Mouse (Mus musculus) heart, postnatal 14 days (tissue): ENCODE data around the gene Higd1c. TPM values are rescaled to one million over a fixed set of nuclear protein-coding genes. Genes with fewer than 3 reads are reported as not detected.
A peak's percentile ranks its signal among the peaks of the same experiment; 100 is the strongest.
"Not testable (repeated sequence)": the region's sequence is repeated elsewhere in the genome, so short reads cannot be mapped to it uniquely, and the experiment has no call there.

Experiments used
- DNase-seq, 2 experiments: peaks; one replicate each; pipeline ENCODE4 v3.0.0; 2021 to 2022
- intact Hi-C: fragments of 180-260 bp; cut with DNase I; formaldehyde crosslinking; loops from one replicate; pipeline ENCODE4 v1.15.1; 2025
- total RNA-seq, 2 experiments: library from RNA; stranded (reverse); gene quantifications; 2 replicates each; pipeline ENCODE4 v1.2.3; 2021

Gene Higd1c
- total RNA-seq, 2 experiments from 2014 or later, result not detected

DNA sequence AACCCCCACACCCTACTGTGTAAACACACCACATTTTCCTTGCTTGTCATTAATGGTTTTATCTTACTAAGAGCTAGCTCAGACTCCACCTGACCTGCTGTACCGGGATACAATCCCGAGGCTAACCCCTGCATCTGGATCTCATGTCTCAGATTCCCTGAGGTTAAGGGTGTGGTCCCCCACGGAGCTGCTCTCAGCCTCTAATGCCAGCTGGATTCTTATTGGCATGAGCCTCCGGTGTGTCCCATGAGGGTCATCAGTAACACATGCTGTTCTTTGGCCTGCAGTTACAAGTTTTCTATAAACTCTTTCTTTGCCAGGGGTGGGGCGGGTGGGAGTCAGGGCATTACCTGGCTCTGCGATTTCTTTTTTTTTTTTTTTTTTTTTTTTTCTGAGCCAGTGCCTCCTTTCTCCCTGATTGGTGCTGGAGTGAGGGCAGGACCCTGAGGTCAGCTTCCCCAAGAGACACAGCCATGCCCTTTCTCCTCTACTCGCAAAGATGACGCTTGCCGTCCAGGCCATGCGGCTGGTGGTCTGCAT is 11.6 kb upstream of the Higd1c start, which contains the start of the genes Methig1 and Mettl7a2:
TSS of gene Methig1 (plus strand) at position 439 of the 540 bp plus-strand sequence.
TSS of gene Mettl7a2 (plus strand) at position 490 of the 540 bp plus-strand sequence.
- intact Hi-C loops, result no loop called here
- no peak for DNase-seq

DNA sequence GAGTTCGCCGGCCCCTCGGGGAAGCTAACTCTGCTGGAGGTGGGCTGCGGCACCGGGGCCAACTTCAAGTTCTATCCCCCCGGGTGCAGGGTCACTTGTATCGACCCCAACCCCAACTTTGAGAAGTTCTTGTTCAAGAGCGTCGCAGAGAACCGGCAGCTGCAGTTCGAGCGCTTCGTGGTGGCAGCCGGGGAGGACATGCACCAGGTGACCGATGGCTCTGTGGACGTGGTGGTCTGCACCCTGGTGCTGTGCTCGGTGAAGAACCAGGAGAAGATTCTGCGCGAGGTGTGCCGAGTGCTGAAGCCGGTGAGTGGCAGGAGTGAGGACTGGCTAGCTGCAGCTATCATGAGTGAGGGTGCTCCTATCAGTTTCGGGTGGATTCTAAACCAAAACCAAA is 10.9 kb upstream of the Higd1c start:
- DNase-seq, intact Hi-C loops: not testable (repeated sequence)

DNA sequence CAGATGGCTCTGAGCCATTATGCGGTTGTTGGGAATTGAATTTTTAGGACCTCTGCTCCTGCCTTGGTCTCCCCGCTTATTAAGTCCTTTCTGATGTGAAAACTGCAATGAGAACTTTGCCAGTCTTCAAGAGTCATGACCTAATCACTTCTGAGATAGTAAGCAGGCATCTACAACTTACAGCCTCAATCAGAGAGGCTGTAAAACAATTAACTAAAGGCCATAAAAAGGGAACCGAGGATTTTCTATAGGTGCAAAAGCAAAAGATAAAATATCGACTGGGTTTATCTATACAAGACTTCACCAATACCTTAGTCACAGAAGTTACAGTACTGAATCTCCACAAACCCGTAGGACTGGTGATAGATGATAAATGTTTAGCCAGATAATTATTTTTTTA is 8.5 kb upstream of the Higd1c start:
- intact Hi-C loops, result no loop called here
- no peak for DNase-seq

DNA sequence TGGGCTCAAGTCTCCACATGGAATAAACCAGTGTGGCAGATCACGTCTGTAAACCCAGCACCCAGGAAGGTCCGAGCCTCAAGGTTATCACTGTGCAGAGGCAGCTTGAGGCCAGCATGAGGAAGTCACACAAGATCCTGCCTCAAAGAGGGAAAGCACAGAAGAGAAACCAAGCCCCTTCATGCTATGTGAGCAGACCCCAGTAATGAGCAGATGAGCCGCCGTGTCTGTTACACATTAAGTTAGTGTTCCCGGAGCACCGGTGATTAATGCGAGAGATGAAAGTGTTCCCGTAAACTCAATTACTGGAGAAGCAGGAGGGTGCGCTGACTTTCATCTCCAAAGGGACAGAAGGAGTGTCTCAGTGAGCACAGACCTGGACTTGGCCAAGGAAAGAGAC is 1.6 kb downstream of the Higd1c start:
- intact Hi-C loops, result loop anchor here (5.0 kb wide), 1 partner anchor 34 kb away; the partner anchor contains the start of gene Mettl7a3
- not testable (repeated sequence) for DNase-seq

DNA sequence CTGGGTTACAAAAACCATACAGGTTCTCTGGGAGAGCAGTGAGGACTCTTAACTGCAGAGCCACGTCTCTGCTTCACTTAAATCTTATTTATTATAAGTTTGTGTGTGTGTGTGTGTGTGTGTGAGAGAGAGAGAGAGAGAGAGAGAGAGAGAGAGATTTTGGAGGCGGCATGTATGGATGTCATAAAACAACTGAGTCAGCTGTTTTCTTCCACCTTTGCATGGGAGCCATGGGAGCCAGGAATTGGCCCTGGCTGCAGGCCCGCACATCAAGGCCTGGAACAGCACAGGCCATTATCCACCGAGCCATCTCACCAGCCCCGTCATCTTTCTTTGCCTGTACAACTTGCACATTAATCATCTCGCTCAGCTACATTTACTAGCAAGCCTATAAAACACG is 2.8 kb downstream of the Higd1c start:
- no peak for DNase-seq
- intact Hi-C loops, result loop anchor here (5.0 kb wide), 1 partner anchor 35 kb away; the partner anchor contains the start of gene Mettl7a3

DNA sequence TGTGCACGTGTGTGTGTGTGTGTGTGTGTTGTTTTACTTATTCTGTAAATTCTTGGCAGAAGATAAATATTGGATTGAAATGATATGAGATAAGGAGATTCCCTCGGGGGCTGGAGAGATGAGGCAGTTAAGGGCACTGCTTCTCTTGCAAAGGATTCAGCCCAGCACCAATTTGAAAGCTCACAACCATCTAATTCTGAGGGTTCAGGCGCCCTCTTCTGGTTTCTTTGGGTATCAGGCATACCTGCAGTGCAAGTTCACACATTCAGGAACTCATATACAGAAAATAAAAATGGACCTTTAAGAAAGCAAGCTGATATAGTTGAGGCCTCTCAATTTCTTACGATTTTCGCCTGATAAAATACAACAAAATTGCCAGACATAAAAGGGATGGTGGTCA is 10.7 kb downstream of the Higd1c start:
- peak; percentile 51 to 74 for DNase-seq

DNA sequence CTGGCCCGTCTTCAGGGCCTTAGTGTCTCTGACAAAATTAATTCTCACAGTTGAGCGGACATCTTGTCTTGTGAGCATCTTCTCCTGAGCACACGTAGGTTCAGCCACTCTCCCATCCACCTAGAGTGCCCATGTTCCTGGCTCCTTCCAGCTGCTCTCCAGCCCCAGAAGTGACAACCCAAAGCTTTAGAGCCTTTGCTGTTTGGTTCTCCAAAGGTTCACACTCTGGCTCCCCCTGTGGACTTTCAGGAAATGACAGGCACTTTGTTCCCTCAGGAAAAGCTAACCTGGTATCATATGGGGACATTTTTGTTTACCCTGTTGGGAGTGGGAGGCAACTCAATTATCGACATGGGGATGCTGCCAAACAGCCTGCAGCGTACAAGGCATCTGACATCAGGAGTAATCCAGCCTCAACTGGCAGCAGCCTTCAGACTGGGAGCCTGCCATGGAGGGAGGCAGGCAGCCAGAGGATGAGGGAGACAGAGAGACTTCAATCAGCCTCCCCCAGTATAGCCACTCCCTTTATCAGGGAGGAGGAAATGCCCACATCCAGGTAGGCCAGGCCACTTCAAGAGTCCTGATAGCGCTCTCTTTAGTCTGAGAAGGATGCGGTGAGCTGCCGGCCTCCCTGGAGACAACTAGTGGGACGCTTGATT is 13.6 kb downstream of the Higd1c start:
- not testable (repeated sequence) for DNase-seq
- intact Hi-C loops, result loop anchor here (5.0 kb wide), 2 partner anchors 116 to 356 kb away; no protein-coding TSS in a partner anchor

More for the DNA sequence above, 10.7 kb downstream of the Higd1c start:
- intact Hi-C loops, result loop anchor here (5.0 kb wide), 2 partner anchors 113 to 353 kb away; no protein-coding TSS in a partner anchor

DNA sequence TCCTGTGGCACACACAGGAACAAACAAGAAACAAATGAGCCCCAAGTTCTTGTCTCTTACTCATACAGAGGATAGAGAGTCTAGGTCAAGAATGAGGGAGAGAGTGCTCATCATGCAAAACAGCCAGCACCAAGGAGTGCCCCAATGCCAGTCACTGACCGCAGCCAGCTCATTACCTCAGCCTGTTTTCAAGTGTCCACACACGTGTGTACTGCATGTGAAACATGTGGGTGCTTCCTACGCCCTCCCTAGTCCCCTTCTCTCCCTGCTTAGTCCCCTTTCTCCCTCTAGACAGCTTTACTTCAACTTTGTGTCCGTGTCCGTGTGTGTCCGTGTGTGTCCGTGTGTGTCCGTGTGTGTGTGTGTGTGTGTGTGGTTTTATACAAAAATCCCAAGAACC is 15.3 kb downstream of the Higd1c start:
- DNase-seq, result no peak
- intact Hi-C loops, result loop anchor here (1.0 to 5.0 kb wide), 3 partner anchors 78 to 357 kb away; no protein-coding TSS in a partner anchor

DNA sequence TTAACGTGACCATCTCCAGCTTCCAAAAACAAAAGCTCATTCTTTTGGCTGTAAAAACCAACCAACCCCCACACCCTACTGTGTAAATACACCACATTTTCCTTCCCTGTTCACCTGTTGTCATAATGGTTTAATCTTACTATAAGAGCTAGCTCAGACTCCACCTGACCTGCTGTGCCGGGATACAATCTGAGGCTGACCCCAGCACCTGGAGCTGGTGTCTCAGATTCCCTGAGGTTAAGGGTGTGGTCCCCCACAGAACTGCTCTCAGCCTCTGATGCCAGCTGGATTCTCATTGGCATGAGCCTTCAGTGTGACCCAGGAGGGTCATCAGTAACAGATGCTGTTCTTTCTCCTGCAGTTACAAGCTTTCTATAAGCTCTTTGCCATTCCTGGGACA is 15.8 kb downstream of the Higd1c start:
- DNase-seq, result no peak
- intact Hi-C loops, result loop anchor here (1.0 kb wide), 1 partner anchor 77 kb away; no protein-coding TSS in a partner anchor

DNA sequence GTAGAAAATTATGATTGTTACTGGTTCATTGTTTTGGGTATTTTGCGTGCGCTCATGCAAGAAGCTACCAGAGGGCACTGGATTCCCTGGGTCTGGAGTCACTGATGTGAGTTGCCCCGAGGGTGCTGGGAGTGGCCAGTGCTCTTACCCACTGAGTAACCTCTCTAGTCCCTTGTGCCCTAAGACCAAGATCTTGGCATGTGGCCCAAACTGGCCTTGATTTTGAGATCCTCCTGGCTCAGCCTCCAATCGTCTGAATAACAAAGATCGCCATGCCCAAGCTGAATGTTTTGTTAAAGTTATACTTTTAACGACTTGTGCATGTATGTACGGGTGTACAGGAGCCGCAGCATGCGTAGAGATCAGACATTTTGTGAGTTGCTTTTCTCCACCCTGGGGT is 21.4 kb downstream of the Higd1c start:
- no peak for DNase-seq
- intact Hi-C loops, result no loop called here

DNA sequence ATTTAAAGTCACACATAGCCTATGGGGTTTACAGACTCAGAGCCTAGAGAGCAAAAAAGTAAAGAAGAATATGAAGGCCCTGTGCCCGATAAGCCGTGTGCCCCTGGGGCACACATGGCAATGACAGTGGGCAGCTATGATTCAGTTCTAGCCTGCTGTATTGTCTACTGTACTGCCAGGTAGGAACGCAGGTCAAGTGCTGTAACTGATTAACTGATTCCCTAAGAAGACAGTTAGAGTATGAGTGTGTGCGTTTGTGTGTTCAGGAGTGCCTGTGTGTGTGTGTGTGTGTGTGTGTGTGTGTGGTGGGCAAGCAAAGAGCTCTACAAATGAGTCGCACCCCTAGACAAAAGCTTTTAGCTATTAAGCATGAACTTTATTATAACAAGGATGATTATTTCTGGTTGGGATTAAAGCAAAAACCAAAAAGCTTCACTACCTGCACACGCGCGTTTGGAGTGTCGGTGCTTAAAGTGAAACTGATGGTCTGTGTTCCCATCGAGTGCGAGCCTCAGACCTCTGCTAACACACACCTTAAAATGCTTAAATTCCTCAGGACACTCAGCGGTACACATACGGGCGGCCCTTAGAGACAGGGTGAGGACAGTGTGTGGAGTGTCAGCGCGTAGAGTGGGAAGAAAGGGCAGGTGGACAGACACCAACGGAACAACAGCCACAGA is 23.3 kb downstream of the Higd1c start:
- intact Hi-C loops, result no loop called here
- no peak for DNase-seq

DNA sequence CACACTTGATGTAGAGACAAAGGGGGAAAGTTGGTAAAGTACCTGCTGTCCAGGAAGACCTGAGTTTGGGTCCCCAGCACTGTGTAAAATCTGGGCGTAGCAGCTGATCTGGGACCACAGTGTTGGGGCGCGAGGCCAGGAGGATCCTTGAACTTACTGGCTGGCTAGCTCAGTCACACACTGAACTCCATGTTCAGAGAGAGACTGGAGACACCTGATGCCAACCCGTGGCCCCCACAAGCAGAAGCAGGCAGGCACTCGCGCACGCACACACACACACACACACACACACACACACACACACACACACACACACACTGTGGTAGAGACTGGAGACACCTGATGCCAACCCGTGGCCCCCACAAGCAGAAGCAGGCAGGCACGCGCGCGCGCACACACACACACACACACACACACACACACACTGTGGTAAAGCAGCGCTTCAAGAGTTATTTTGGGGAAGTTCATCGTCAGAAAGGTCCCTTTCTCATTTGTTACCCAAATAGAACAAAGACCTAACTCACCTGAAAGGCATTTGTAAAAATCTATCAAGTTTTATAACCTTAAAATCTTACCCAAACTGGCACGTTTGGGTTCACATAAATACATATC is 24.0 kb downstream of the Higd1c start:
- no peak for DNase-seq
- intact Hi-C loops, result no loop called here

DNA sequence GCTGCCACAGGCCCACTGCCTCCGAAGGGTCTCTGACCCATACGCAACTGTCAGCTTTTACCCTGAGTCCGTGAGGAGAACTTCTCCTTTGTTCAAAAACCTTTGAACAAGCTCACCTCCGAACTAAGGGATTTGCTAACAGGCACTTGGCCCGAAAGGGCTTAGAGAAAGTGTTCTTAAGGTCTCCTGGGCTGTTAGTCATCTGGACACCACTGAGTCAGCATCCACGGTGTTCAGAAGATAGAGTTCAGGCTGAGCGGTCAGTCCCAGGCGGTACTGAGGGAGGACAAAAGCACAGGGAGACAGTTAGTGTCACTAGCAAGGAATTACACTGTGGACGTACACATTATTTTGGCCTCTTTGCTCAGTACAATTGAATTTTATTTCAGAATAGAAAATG is 24.5 kb downstream of the Higd1c start:
- intact Hi-C loops, result no loop called here
- DNase-seq, result no peak

DNA sequence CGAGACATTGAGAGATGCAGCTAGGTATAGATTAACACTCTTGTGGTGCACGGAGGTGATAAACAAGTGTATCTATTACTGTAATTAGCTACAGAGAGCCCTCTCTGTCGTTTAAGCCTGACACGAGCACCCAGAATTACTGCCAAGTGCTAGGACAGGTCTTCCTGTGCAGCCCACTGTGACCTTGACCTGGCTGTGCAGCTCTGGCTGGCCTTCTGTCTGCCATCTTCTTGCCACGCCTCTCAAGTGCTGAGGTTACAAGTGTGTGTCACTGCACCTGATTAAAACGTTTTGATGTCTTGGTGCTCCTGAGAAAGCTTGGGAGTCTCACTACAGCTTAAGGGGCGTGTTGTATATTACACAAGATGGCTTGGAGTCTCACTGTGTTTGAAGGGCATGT is 26.7 kb downstream of the Higd1c start:
- intact Hi-C loops, result no loop called here
- no peak for DNase-seq

DNA sequence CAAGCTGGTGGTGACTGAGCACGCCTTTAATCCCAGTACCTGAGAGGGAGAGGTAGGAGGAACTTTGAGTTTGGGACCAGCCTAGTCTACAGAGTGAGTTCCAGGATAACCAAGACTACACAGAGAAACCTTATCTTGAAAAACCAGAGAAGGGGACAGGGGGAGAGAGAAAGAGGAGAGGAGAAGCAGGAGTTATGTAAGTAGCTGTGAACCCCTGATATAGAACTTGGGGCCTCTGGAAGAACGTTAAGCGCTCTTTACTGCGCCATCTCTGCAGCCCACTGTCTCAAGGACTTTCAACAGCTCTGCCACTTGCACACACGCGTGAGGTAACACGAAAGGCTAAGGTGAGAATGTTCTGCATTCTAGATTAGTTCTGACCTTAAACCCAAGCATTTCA is 27.3 kb downstream of the Higd1c start:
- intact Hi-C loops, result no loop called here
- no peak for DNase-seq

DNA sequence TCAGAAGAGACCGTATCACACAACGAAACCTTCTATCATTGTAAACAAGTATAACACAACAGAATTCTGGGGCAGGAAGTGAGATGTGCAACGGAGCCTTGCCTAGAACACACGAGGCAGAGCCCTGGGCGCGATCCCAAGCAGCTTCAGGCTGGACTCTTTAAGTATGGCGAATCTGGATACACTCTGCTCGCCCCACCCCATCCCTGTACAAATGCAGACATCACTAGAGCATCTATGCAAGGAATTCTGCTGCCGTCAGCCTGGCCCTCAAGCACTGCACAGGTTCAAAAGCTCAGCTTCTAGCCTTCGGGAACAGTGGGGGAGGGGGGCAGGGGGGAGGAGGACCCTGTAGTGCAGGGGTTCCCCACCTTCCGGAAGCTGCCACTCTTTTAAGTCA is 28.7 kb downstream of the Higd1c start:
- intact Hi-C loops, result no loop called here
- DNase-seq, result no peak

DNA sequence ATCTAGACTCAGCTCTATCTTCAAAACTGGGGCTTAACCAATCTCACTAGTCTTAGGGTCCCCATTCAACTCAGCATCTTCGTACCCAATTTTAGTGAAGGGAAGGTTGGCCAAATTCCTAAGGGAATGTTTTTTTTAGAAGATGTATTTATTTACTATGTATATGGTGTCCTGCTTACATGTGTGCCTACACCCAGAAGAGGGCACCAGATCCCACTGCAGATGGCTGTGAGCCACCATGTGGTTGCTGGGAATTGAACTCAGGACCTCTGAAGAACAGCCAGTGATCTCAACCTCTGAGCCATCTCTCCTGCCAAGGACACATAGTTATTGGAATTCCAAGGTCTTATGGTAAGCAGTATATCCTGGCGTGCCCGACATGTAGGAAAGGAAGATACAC is 31.2 kb downstream of the Higd1c start:
- DNase-seq, result no peak
- intact Hi-C loops, result no loop called here

DNA sequence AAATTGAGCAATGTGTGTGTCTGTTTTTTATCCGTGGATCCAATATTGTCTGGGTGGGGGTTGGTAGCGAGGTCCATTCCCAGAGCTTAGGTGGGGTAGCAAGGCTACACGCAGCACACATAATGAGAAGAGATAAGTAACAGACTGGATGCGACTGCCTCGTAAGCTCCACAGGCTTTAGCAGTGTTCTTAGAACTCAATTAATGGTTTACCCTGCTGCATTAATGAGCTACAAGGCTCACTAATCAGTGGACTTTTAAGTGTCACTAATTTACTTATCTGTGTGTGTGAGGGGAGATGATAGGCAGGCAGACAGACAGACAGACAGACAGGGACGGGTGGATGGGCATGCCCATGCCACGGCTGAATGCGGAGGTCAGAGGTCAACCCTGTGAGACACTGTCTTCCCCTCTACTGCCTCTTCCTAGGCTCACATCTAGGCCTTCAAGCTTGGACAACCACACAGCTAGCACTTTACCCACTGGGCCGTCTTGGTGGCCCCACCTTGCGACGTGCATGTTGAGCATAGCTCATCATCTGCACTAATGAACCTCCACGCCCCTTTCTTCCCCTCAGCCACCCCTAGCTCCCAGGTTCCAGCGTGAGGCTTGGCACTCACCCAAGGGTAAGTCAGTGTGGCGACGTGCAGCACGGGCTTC is 36.4 kb downstream of the Higd1c start:
- DNase-seq, result no peak
- intact Hi-C loops, result no loop called here

DNA sequence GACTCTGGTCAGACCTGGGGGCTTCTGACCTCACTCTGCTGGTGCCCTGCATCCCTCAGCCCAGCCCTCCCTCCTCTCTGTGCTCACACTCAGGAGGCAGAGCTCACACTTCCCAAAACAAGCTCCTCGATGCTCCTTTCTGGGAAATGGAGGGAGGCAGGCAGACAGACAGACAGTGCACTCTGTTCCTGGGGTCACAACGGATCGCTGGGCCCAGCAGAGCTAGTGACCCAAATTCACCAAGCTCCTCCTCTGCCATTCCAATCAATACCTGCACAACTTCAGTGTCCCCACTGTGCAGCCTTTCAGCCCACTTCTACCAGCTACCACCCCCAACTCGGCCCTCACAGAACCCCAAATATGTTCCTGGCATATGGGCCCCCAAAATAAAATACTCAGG is 37.5 kb downstream of the Higd1c start:
- no peak for DNase-seq
- intact Hi-C loops, result no loop called here

DNA sequence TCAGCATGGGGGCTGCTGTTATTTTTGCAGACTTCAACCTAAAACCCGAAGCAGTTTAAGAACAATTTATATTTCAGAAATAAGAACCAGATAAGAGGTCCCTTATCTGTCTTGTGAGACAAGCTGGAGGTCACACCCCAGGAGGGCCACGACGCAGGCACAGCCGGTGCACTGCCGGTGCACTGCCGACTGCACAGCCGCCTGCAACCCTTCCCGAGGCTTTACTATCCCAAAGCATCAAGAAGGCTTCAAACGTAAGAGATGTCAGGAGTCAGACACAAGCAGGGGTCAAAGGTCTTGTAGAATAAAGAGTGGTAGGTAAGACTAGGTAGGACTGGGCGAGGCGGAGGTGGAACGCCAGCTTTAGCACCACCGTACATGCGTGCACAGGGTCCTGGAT is 38.0 kb downstream of the Higd1c start:
- intact Hi-C loops, result no loop called here
- no peak for DNase-seq

DNA sequence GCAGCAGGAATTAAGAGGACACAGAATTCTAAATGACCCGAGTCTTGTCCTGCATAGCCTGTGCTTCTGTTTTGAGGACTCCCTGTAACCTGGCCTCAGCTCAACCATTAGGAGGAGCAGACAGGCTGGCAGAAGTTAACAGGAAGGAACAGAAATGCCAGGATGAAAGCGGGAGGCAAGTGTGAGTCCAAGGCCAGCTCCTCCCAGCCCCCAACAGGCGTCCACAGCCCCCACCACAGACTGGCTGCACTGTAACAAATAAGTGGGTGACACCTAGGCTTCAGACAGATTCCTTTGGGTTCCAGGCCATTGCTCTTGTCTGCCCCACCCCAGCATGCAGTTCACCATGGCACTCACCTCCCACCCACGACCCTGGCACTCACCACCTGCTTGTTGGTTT is 38.5 kb downstream of the Higd1c start:
- intact Hi-C loops, result no loop called here
- no peak for DNase-seq
